Mouse (Mus musculus) urinary bladder, postnatal 14 days (tissue): ENCODE measurements around the gene Ssh2.

ENCODE experiments used
- DNase-seq: peaks from one replicate; pipeline ENCODE4 v3.0.0; 2021; ENCODE audit warnings: low spot score

The Ssh2 gene

DNA sequence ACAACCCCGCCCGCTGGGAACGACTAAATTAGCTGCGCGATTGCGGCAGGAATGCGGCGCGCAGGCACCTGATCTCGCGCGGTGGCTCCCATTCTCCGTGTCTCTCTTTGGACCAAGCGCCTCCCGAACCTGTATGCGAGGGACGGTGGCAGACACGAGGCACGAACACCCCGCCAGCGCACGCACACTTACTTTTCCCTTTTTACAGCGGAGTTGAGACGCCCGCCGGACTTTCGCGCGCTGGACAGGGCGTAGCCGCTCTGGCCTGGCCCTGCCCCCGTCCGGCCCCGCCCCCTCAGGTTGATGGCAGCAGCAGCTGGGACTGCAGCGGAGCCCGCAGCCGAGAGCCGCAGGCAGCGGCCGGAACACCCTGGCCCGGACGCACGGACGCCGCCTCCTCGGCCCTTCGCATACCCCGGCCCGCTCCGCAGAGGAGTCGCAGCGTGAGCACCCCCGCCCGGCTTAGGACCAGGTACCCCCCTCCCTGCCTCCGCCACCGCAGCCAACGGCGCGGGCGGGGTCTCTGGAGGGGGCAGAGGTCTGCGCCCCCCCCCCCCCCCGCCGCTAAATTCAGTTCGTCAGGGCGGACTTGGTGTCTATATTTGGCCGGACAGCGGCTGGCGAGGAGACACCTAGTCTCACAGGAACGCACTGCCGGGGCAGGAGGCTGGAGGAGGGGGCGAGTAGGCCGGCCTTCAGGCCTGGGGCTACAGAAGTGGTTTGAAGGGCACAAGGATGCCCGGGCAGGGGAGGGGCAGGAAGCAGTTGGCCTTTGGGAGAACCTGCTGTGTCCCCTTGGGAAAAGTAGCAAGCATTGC lies 246.4 kb downstream of the Ssh2 start, which contains the start of gene Coro6:
Gene Coro6, plus strand, starts transcription at position 129 of the 818 bp plus-strand sequence.
- peak; percentile 83 for DNase-seq

DNA sequence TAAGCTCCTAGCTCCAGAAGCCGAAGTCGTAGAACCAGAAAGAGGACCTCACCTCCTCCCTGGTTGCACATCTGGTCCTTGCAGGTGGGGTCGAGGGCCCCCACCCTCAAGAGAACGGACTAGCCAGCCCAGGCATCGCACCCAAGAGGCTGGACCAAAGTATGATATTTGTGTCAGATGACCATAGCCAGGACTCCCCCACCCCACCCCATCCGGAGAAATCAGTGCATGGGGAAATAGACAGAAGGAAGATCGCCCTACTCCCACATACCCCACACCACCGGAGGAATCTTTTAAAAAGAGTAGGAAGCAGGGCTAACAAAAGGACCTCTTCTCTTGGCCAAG lies 247.0 kb downstream of the Ssh2 start:
- DNase-seq: no peak

DNA sequence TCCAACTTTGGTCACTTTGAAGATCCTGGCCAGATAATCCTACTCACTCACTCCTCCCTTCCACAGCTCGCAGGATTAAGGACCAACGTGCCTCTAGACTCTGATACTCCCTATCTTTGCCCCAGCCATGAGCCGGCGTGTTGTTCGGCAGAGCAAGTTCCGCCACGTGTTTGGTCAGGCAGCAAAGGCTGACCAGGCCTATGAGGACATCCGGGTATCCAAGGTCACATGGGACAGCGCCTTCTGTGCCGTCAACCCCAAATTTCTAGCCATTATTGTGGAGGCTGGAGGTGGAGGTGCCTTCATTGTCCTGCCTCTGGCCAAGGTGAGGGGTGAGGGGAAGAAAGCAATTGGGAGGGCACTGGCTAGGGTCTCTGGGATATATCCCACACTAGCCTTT lies 247.7 kb downstream of the Ssh2 start:
- DNase-seq: no peak

DNA sequence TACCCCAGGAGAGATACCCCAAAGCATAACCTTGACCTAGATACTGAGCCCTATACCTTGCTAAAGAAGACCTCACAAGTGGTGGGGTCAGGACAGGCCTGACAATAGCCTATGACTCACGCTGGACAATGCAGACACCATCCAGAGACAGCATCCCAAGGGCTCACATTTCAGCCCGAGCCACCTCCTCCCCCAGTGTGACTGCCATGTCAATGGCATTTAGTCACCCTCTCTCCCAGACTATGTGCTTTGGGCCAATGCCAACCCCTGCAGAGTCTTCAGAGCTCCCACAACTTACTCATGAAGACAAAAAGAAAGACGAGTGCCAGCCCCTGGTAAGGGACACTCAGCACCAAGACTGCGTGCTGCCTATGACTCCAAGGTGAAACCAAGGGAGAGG lies 248.6 kb downstream of the Ssh2 start:
- DNase-seq: peak; percentile 72

GRCm38 (mm10) chr11:77465111-77465510 lies 249.0 kb downstream of the Ssh2 start:
- no peak for DNase-seq

DNA sequence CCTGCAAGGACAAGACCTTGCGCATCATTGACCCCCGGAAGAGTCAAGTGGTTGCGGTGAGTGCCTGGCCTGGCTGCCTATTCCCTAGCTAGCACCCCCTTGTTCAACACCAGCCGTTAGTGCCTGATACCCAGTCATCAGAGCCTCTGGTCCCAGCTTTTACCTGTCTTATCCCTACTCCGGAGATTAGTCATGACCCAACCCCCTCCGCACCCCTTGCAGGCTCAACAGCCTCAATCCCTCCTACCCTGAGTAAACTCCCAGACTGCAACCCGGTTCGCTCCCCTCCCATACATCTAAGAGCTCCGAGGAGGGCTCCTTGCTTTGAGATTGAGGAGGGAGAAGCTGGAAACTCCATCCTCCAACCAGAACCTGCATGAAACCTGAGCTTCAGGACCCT lies 250.5 kb downstream of the Ssh2 start:
- no peak for DNase-seq

DNA sequence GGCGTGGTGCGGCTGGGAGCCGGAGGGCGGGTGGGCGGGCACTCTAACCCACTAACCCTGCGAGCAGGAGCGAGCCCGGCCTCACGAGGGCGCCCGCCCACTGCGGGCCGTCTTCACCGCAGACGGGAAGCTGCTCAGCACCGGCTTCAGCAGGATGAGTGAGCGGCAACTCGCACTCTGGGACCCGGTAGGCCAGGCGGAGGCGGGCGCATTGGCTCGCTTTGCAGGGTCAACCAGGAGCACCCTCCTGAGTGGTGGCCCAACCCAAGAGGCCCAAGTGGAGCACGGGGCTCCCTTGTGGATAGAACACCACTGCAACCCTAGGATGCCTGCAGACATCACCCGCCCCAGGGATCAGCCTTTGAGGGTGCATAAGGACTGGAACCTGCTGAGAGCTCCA lies 251.1 kb downstream of the Ssh2 start:
- peak; percentile 82 for DNase-seq

DNA sequence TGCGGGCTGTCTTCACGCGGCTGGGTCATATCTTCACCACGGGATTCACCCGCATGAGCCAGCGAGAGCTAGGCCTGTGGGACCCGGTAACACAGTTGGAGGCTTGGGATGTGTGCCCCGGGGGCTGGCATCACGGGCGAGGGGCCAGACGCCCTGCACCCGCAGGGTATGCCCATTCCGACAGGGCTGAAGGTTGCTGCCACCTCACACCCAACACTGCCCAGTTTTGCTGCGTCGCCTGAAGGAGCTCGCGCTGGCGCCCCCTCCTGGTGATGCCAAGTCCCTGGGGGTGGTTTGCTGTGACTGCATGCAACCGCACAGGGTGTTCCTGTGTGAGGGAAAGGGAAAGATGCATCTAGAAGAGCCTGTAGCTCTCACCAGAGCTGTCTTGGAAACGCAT lies 251.7 kb downstream of the Ssh2 start:
- DNase-seq: peak; percentile 85

DNA sequence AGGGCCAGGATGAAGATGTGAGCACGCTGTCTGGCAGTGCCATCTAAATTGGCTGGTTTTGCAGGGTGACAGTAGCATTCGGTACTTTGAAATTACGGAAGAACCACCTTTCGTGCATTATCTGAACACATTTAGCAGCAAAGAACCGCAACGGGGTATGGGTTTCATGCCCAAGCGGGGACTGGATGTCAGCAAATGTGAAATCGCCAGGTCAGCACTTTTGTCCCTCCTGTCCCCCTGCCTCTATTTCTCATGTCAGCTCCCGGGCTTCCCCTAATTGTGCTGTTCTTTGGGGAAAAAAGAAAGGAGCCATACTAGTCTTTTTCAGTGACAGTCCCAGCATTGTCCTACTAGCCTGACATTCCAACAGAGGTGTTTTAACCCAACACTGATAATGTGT lies 252.3 kb downstream of the Ssh2 start:
- DNase-seq: no peak

GRCm38 (mm10) chr11:77471407-77471806 lies 255.3 kb downstream of the Ssh2 start:
- no peak for DNase-seq

- DNase-seq: no peak
Observed at GRCm38 (mm10) chr11:77472775-77473174, 256.7 kb downstream of the Ssh2 start.

DNA sequence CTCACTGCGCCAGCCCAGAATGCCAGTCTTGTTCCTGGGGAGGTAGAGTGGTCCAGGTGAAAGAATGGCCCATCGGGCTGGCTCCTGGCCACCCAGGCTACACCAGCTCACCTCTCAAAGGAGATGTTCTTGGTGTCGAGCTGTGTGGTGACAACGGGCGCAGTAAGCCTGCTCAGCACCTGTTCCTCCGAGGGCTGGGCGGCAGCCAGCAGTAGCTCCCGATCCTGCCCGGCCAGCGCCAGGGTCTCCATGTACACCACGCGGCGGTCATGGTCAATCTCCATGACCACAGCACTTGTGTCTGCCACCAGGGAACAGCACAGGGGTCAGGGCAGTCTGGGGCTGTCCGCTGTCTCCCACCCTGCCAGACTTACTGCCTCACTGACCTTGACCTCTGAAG lies 260.1 kb downstream of the Ssh2 start:
- DNase-seq: no peak

DNA sequence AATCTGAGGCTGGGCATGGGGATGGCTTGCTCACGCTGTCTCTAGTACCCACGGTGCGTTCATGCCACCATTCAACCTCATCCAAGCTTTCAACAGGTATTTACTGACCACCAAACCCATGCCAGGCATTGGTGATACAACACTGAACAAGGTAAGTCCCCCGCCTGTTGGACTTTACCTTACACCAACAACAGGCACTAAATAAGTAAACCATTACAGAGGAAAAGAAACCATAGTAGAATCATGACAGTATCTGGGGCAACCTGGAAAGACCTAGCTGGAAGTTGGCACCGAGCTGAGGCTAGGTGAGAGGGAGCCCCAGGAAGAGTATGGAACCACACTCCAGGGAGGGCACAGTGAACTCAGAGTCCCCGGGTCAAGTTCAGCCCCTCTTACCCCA lies 260.8 kb downstream of the Ssh2 start:
- no peak for DNase-seq

DNA sequence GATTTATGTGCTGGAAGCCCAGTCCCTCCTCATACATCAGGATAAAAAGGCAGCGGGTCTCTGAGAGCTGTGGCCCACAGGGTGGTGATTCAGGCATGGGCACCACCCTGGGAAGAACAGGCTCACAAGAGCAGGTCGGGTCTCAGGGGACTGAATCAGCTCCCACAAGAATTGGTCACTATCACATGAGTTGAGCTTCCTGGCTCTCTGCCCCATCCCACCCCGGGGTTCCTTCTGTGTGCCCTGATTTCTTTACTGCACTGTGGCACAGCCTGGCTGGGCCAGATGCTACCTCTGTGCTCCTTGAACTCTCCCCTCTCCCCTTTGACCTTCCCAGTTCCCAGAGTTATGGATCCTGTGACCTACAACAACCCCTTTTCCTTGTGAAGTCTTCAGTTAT lies 267.0 kb downstream of the Ssh2 start:
- DNase-seq: no peak

DNA sequence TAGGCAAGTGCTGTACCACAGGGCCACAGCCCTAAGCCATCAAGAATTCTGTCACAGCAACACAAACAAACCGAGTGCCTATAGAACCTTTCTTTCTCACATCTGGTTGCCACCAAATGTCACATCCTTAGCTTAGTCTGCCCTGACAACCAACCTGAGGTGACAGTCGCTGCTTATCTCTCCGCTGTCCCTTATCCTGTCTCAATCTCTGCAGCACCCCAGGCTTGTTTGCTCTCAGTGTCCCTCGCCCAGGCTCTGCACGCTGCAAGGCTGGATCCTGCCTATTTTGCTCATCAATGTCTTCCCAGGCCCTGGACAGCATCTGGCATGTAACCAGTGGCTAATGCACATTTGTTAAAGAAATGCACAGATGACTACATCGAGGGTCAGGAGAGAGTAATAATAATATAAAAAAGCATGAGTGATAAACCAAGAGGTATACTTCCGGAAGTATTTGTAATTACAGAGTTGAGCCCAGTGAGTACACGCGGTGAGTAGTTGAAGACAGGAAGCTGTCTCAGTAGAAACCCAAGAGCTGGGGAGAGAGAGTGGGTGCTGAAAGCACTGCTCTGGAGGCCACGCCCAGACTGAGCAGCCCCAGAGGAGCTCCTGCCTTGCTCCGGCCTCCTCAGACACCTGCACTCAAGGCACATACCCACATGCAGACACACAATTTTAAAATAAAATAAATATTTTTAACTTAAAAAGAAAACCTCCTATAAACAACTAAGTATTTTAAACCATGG lies 267.6 kb downstream of the Ssh2 start:
- DNase-seq: no peak

DNA sequence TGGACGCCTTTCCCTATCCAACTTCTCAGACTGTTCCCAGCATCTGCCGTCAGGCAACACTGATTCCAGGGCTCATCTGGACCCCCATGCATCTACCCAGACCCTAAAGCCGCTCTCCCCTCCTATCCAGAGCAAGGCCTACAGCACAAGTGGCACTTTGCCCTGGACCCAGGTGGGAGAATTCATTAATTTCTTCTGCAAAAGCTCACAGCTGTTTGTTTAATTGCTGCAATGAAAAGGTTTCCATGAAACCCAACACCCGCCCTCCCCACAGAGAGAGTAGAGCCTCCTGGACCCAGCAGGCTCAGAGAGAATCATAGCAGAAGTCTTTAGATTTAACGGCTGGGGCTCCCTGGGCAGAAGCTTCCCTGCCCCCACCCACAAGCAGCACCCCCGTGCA lies 269.1 kb downstream of the Ssh2 start:
- no peak for DNase-seq

- DNase-seq: no peak
Observed at GRCm38 (mm10) chr11:77486798-77487197, 270.7 kb downstream of the Ssh2 start.

DNA sequence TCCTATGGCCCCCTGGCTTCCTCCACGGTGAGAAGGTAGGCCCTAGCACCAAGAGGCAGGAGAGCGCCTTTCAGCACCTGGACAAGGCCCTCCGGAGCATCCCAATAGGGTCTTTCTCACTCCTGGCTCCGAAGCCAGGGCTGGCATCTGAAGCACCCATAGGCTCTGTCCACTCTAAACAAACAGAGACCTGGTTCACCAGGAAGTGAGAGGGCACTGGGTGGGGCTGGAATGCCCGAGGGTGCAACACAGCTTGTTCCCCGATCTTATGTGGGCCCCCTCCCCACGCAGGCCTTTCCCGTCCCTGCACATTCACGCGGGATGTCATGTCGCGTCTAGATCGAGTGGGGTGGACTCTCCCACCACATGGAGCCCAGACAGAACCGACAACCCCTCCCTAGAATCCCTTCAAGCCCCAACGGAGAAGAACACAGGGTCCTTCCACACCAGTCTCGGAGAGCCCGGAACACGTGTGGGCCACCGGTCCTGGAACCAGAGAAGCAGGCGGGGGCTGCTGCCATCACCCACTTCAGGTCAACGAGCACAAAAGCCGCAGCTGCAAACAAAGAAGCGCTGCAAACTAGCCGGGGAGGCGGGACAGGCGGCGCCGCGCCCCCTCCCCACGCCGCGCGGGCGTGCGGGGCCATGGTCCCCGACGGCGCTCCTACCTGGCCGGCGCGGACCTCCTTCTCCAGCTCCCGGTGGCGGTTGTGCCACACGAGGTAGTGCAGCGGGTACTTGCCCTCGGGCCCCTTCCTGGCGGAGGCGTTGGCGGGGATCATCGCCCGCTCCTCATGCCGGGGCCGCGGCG lies 272.9 kb downstream of the Ssh2 start:
- DNase-seq: no peak

- DNase-seq: peak; percentile 80
Observed at GRCm38 (mm10) chr11:77489591-77490235, 273.6 kb downstream of the Ssh2 start, which contains the start of gene Ankrd13b. TSS of gene Ankrd13b (minus strand) at chr11:77489678.

- no peak for DNase-seq
Observed at GRCm38 (mm10) chr11:77490451-77490850, 274.4 kb downstream of the Ssh2 start.

GRCm38 (mm10) chr11:77491123-77491501 lies 275.0 kb downstream of the Ssh2 start:
- peak; percentile 92 for DNase-seq
